Mouse (Mus musculus) small intestine, adult 2 months (tissue): ENCODE data around the gene Hivep3.

Experiments used
- CTCF ChIP-seq: fragments of 200-500 bp; IDR thresholded peaks from 2 replicates; pipeline ENCODE4 v1.5.1; 2012; ENCODE audit warnings: low read depth, mild to moderate bottlenecking, control low read depth, inconsistent platforms, low read length, moderate library complexity, mixed read lengths; ENCODE audit not compliant: insufficient replicate concordance, insufficient read length; ENCODE audit errors: extremely low read depth
- POLR2A ChIP-seq: fragments of 200-500 bp; IDR thresholded peaks from 2 replicates; pipeline ENCODE4 v1.6.1; 2012; ENCODE audit warnings: low read depth, mild to moderate bottlenecking, control low read depth, inconsistent platforms, low read length, moderate library complexity

DNA sequence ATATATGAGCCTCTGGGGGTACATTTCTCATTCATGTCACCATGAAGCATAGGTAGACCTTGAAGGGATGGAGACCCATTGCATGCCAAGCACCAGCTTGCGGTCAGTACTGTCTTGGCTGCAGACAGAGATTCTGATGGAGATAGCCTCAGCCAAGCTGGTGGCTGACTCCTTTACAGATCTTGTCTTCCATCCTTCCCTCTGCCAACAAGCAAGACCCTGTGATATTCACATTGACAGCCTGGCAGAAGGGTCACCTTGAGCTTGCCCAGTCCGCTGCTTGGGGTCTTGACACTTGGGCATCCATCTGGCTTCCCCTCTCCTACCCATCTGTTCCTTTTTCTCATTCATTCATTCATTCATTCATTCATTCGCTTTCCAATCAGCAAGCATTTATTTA, 133.5 kb downstream of the Hivep3 start:
- no peak for TF ChIP-seq POLR2A
- no peak for TF ChIP-seq CTCF
